Mouse (Mus musculus) large intestine, adult 2 months (tissue): Measurements from ENCODE around the gene Lypd8. TPM values are rescaled to one million over a fixed set of nuclear protein-coding genes. Genes with fewer than 3 reads are reported as not detected.
"Not testable (repeated sequence)": the region's sequence is repeated elsewhere in the genome, so short reads cannot be mapped to it uniquely, and the experiment has no call there.

Experiments used
- DNase-seq: peaks from one replicate; pipeline ENCODE4 v3.0.0-alpha.2; 2012; ENCODE audit warnings: low read depth, low spot score
- WGBS: fragments of 180-500 bp; shearing (Covaris S2); methylation state at CpG from one replicate; pipeline ENCODE4 v1.1.7; 2018; 5-methylcytosine and 5-hydroxymethylcytosine counted together
- polyA plus RNA-seq: library from polyadenylated mRNA; depleted of rRNA; stranded (reverse); fragments of >200 nt; gene quantifications from 2 replicates; pipeline ENCODE4 v1.2.3, GENCODE M21; 2012; rRNA removed

The Lypd8 gene
- 6,429 and 6,795 TPM in 2 replicates for polyA plus RNA-seq

DNA sequence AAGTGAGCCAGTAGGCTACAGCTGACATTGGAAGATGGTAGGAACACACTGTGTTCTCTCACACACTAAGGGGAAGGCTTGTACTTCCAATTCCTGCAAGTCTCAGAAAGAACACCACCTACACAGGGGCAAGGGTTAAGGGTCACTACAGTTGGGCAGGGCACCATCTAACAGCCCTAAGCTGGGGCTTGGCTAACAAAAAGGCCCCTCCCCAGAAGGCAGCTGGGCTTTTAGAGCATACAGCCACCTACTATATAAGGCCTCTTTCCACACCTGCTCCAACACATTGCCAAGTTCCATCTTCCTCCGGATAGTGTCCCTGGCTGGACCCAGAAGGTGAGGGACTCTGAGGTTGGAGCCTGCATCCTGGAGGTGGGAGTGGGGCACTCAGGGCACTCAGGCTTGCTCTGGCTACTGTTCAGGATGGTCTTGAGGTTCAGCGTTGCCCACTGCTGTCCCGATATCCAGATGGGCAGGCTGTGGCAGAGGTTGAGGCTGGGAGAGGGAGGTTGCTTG, at the start of gene Lypd8:
TSS of gene Lypd8 (plus strand) at position 281 of the 516 bp plus-strand sequence.
- WGBS: 35% methylated on average over 3 of the region's 3 CpGs
- DNase-seq: peak; percentile 85

GRCm38 (mm10) chr11:58329906-58330275, 49.0 kb upstream of the Lypd8 start:
- no peak for DNase-seq
- under 1% methylated on average over 21 of the region's 21 CpGs for WGBS

DNA sequence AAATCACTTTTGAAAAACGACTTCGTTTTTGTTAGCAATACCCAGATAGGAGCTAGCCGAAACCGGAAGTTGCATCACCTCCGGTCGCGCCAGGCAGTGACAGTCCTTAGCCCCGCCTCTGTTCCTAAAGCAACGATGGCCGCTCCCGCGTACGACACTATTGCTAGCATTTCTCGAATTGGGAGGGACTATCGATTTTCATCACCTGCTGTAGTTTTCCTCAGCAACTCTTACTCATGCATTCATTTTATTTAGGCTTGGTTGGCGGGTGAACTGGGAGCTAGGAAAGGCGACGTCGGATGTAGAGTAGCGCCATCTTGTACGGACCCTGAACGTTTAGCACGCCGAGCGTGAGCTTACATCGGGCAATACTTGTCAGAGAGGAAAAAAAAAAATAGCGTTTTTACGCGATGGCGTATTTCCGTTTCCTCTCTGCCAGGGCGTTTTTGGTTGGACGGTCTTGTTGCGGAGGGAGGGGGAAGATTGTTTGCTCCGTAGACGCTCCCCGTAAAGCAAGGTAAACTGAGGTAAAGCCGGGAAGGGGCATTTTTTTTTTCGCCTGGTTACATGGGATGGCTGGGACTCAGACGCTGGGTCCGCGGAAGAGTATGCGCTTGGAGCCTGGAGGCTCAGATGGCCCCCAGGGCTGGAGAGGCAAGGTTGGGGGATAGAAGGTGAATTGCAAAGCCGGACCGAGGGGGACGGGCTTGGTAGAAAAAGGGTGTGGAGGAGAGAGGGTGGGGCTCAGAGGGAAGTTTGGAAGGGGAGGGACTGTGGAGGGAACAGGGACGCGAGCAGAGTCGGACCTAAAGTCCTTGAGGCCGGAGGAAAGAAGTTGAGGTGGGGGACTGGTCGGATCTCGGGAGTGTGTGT, 48.3 kb upstream of the Lypd8 start, which contains the start of the genes Zfp672 and Sh3bp5l:
TSS of gene Zfp672 (minus strand) at position 64 of the 873 bp plus-strand sequence.
TSS of gene Sh3bp5l (plus strand) at position 449 of the 873 bp plus-strand sequence.
- DNase-seq: peak; percentile 94
- under 1% methylated on average over 52 of the region's 52 CpGs for WGBS

GRCm38 (mm10) chr11:58331149-58331495, 47.7 kb upstream of the Lypd8 start:
- DNase-seq: no peak
- 6% methylated on average over 10 of the region's 10 CpGs for WGBS

GRCm38 (mm10) chr11:58331546-58331945, 47.3 kb upstream of the Lypd8 start:
- no peak for DNase-seq
- WGBS: 78% methylated on average over 6 of the region's 6 CpGs

- DNase-seq: no peak
- WGBS: 60% methylated on average over 3 of the region's 3 CpGs
Observed at GRCm38 (mm10) chr11:58334746-58335145, 44.1 kb upstream of the Lypd8 start.

DNA sequence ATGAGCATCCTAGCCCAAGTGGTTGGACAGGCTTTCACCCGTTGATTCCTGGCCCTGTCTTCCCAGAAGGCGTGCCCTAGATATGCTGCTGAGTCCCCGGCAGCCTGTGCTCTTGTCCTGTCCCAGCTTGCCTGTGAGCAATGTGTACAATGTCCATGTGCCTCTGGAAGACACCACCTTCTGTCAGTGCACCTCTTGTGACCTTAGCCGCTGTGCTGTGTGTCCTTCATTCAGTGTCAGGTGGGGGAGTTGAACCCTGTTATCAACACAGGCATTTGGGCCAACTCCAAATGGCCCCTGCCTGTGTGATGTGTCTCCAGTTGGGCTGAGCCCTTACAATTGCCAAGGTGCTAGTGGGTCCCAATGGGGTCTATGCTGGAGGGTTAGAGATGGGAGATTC, 32.1 kb upstream of the Lypd8 start:
- WGBS: 78% methylated on average over 4 of the region's 4 CpGs
- DNase-seq: no peak

GRCm38 (mm10) chr11:58350628-58351027, 28.2 kb upstream of the Lypd8 start:
- no peak for DNase-seq
- WGBS: 87% methylated on average over 4 of the region's 4 CpGs

DNA sequence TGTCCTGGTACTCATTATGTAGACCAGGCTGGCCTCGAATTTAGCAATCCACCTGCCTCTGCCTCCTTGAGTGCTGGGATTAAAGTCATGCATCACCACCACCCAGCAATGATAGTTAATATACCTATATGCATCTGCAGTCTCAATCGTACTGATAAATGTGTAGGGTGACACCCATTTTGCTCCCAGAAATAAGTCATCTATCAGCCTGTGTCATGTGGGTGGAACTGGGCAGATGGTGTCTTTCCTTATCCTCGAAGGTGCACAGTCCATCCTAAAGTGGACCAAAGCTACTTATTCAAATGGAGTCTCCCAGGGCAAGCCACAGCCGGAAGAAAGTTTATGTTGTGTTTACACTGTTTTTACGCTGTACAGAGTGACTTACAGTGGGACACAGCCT, 27.7 kb upstream of the Lypd8 start:
- DNase-seq: no peak
- 34% methylated on average over 5 of the region's 5 CpGs for WGBS

DNA sequence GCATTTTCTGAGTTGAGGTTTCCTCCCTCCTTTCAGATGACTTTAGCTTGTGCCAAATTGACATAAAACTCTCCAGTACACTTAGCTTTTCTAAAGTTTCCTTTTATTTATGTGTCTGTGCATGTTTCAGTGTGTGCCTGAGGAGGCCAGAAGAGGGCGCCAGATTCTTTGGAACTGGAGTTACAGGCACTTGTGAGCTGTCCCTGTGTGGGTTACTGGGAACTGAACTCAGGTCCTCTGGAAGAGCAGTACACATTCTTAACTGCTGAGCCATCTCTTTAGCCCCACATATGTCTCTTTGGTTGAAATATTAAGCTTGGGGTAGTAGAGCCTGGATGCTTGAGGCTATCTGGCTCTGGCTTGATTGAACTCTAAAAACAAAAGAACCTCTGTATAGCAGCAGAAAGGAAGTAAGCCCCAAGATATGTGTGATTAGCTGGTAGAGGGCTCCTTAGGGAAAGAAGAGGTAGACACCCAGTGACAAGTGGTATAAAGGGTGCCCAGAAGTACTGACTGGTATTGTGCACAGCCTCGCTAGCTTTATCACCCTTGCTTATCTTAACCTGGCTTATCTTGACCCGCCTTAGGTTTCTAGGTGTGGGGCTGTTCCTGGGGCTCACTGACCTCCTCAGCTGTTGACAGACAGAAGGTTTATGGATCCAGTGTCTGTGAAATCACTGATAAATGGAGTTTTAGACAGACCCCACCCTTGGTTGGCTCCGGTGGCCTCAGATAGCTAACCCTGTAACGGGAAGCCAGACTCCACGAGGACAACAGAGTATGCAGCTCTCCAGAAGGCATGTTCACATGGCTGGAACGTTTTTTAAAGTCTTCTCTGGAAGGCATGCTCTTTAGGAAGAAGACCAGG, 25.9 kb upstream of the Lypd8 start:
- no peak for DNase-seq
- 25% methylated on average over 7 of the region's 7 CpGs for WGBS

DNA sequence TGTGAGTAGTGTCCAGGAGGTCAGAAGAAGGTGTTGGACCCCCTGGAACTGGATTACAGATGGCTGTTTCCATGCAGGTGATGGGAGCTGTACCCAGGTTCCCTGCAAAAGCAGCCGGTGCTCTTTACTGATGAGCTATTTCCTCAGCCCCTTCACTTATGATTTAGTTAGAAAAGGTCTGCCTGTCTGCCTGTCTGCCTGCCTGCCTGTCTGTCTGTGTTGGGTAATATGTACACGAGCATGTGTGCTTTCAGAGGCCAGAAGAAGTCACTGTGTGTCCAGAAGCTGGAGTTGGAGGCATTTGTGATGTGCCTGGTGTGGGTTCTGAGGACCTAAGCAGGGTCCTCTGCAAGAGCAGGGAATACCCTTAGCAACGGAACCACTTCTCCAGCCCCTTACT, 25.1 kb upstream of the Lypd8 start:
- no peak for DNase-seq
- 53% methylated on average over 3 of the region's 3 CpGs for WGBS

GRCm38 (mm10) chr11:58354476-58354875, 24.4 kb upstream of the Lypd8 start:
- WGBS: 46% methylated on average over 10 of the region's 10 CpGs

GRCm38 (mm10) chr11:58354927-58355326, 23.9 kb upstream of the Lypd8 start:
- 28% methylated on average over 3 of the region's 3 CpGs for WGBS
- no peak for DNase-seq

More at GRCm38 (mm10) chr11:58354476-58354875, 24.4 kb upstream of the Lypd8 start:
- no peak for DNase-seq

- WGBS: 65% methylated on average over 3 of the region's 3 CpGs
- DNase-seq: no peak
Observed at GRCm38 (mm10) chr11:58357042-58357441, 21.8 kb upstream of the Lypd8 start.

- no peak for DNase-seq
- WGBS: 28% methylated on average over 6 of the region's 6 CpGs
Observed at GRCm38 (mm10) chr11:58357844-58358534, 20.9 kb upstream of the Lypd8 start.

DNA sequence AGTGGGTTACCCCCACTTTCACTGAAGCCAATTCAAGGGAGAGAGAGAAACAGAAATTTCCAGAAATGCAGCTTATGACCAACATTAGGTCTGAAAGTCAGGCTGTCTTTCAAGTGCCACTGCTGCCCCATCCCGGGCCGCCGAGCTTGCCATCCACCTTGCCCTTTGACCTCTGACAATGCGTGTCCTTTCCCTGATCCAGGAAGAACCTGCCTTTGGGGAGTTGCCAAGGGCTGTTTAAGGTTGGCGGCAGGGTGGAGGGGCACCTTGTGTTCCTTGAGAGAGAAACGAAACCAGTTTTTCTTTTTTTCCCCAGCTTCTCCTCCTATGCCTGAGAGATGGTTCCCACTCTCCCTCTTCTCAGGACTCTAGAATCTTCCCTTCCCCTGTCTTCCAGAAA, 16.3 kb upstream of the Lypd8 start:
- DNase-seq: not testable (repeated sequence)
- WGBS: no CpG with 5 or more reads among the region's 6 CpGs

DNA sequence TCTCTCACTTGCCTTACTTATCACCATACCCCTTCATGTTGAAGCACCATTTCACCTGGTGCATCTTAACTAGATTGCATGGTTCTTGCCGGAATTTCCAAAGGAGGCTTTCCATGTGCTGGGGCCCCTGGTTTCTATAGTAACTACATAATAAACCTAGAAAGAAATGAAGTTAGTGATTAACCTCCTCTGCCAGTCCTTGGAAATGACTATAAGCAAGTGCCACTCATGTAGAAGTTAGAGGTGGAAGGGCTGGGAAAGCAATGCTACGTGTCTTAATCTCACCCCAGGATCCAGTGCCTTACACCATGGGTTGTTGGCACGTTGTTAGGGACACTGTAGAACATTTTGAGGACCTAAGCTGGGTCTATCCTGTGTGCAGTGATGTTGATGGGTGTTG, 14.4 kb upstream of the Lypd8 start:
- DNase-seq: no peak
- WGBS: 24% methylated on average over 3 of the region's 3 CpGs

DNA sequence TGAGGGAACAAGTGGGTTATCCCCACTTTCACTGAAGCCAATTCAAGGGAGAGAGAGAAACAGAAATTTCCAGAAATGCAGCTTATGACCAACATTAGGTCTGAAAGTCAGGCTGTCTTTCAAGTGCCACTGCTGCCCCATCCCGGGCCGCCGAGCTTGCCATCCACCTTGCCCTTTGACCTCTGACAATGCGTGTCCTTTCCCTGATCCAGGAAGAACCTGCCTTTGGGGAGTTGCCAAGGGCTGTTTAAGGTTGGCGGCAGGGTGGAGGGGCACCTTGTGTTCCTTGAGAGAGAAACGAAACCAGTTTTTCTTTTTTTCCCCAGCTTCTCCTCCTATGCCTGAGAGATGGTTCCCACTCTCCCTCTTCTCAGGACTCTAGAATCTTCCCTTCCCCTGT, 12.7 kb upstream of the Lypd8 start:
- not testable (repeated sequence) for DNase-seq
- WGBS: no CpG with 5 or more reads among the region's 6 CpGs

DNA sequence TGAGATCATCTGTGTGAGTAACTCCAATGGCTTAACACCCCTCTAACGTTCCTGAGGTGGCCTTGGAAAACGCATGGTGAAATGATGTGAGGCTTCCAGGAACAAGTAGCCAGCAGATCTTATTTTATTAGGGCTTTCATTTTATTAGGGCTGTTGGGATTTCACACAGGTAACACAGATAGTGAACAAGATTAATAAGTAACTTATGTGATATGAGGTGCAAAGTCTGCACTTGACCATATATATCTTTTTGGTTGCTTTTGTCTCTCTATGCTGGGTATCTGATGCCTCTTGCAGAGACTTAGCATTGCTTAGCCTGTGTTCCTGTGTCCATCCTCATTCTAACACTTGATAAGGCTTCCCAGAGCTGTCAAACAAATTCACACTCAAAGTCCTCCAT, 1.6 kb upstream of the Lypd8 start:
- DNase-seq: no peak
- 34% methylated on average over 2 of the region's 2 CpGs for WGBS

DNA sequence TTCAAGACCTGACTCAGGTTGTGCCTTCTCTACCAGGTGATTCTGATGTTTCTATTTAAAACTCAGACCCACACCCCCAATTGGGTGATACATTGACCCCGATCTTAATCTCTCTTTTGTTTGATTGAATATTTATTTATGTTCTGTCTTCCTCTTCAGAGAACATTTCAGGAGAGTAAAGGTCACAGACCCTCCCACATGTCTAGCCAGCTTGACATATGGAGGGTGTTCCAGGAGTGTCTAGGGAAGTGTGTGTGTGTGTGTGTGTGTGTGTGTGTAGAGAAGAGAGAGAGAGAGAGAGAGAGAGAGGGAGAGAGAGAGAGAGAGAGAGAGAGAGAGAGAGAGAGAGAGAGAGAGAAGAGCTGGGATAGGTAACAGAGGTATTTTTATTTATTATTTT, 1.2 kb upstream of the Lypd8 start:
- DNase-seq: no peak
- 13% methylated on average over 1 of the region's 1 CpGs for WGBS
